Mouse (Mus musculus): ENCODE data around the gene Cmtm2a.

DNA sequence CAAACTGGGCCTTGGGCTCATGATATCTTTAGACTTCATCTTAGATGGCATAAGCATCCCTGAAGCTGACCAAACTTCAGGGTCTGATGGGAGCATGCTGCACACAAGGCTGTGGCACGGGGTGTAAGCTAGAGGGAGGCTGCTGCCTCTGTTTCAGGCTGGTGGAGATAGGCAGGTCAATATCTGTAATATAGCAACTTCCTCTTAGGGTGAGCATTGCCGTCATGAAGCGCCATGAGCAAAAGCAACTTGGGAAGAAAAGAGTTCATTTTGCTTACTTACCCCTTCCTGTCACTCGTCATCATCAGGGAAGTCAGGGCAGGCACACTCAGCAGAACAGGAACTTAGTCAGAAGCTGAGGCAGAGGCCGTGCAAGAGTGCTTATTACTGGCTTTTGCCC is 40.8 kb upstream of the Cmtm2a start:
- TF ChIP-seq CTCF (IDR thresholded peaks at IDR 0.05; ENCODE audit: low read depth, low read length): no peak
- no peak for TF ChIP-seq POLR2A (IDR thresholded peaks at IDR 0.05; ENCODE audit: extremely low read depth, insufficient read depth, low read length)

Data from liver, adult 2 months (tissue).